Mouse (Mus musculus): Measurements from ENCODE around the gene Crabp1. TPM values are rescaled to one million over a fixed set of nuclear protein-coding genes. Genes with fewer than 3 reads are reported as not detected.

Gene Crabp1
- total RNA-seq (2017), result not detected in 2 replicates

DNA sequence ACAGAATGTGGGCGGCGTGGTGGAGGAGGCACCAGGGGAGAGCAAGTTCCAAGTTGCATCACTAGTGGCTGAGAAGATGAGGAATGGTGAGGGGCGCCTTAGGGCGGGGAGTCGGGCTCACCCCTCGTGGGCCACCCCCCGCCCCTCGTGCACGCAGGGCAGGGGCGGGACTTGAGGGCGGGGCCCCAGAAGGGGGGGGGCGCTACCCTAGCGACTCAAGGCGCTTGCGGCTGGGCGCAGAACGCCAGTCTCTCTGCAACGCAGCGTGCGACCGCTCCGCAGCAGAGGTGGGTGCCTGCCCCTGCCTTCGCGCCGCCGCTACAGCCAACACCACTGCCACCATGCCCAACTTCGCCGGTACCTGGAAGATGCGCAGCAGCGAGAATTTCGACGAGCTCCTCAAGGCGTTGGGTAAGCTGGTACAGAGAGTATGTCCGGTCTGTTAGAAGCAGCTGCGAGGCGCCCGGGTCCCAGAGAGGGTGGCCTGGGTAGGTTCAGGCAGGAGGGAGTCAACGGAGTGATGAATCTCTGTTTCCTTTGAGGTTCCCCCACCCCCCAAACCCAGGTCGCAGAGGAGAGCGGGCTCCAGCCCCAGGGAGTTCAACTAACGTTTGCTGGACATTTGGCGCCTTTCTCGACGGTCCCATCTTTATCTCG lies at the start of gene Crabp1:
Crabp1 (plus strand) TSS at position 188 of the 657 bp plus-strand sequence.
- 0 out of 2 replicates have a peak, but pooled peaks have one; percentile 42 for ATAC-seq (replicated peaks; ENCODE audit: low read depth, poor library complexity, severe bottlenecking)

DNA sequence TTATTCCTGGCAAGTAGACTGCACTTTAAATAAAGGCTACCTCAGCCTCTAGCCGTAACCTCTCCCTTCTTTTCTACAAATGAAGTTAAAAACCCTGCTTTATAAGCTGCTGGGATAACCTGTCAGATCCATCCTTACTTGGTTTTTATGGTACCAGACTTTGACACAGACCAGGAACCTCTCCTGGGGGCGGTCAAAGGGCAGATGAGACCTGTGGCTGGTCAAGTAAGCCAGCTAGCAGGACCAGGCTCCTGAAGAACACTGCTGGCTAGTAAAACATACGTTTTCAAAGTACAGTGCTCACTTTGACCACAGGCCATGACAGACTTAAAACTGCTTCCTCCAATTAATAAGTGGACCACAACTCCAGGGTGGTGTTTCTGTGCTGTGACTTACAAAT lies 48.8 kb upstream of the Crabp1 start:
- ATAC-seq (replicated peaks; ENCODE audit: low read depth, poor library complexity, severe bottlenecking), result no peak

GRCm38 (mm10) chr9:54717527-54717926 lies 47.0 kb upstream of the Crabp1 start:
- no peak for ATAC-seq (replicated peaks; ENCODE audit: low read depth, poor library complexity, severe bottlenecking)

DNA sequence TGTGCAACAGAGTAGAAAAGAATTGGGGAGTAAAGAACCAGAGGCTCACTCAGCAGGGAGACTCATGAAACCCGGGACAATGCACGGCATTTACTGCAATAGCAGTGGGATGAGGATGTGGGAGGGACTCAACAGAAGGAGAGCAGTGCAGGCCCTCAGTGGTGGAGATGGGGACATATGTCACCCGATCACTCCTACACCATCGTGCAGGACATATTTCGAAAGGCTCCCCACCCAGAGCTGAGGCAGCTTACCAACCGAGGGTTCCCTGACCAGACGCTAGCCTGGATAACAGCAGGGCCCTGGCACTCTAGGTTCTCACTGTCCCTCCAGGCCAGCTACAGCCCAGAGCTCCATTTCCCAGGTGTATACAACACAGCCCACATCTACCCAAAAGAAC lies 42.4 kb upstream of the Crabp1 start:
- ATAC-seq (replicated peaks; ENCODE audit: low read depth, poor library complexity, severe bottlenecking), result no peak

DNA sequence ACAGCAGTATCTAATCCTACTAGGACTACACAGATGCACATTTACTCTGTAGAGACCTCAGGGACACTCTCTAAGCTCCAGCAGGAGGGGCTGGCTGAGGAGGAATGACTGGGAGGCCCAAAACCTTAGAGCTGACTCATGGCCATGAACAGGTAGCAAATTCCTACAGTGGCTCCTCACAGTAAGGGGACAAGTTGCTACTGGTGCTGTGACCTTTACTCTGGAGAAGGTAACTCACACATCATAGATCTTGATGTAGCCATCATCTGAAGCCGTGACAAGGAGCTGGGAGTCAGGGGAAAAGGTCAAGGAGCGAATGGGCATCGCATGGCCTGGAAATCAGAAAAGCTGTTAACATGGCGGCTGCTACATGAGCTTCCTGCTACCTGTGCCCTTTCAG lies 42.0 kb upstream of the Crabp1 start:
- no peak for ATAC-seq (replicated peaks; ENCODE audit: low read depth, poor library complexity, severe bottlenecking)

DNA sequence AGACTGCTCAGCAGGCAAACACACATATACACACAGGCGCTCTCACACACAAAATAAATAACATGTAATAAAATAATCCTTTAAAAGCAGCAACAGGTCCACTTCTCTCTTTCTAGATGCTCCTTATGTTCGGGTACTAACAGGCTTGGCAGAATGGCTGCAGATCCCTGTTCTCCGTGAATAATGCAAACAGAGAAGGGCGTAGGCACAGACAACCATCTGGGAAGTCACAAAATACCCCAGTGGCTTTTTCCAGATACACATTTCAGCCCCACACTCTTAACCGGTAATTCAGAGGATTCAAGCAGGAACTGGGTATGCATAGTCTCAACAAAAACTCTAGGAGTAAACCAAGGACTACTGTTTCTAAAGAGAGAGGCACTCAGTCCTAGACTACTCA lies 38.2 kb upstream of the Crabp1 start:
- no peak for ATAC-seq (replicated peaks; ENCODE audit: low read depth, poor library complexity, severe bottlenecking)

DNA sequence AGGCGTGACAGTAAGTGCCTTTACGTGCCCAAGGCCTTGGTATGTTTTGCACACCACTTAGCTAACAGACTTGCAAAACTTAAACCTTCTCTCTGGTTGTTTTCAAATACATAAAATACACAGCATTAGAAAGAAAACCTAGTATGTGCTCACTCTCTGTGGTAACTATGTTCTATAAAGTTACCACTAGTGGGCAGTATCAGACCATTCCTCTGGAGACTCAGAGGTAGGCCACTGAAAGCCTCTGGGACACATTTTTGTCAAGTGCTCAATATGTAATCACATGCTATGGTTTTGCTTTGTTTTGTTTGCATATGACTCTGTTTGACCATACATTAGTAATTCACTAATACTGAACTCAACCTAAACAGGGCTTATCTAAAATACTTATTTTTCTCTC lies 32.4 kb upstream of the Crabp1 start:
- peak; percentile 43; the same call in 1 of the 2 replicates for ATAC-seq (replicated peaks; ENCODE audit: low read depth, poor library complexity, severe bottlenecking)

DNA sequence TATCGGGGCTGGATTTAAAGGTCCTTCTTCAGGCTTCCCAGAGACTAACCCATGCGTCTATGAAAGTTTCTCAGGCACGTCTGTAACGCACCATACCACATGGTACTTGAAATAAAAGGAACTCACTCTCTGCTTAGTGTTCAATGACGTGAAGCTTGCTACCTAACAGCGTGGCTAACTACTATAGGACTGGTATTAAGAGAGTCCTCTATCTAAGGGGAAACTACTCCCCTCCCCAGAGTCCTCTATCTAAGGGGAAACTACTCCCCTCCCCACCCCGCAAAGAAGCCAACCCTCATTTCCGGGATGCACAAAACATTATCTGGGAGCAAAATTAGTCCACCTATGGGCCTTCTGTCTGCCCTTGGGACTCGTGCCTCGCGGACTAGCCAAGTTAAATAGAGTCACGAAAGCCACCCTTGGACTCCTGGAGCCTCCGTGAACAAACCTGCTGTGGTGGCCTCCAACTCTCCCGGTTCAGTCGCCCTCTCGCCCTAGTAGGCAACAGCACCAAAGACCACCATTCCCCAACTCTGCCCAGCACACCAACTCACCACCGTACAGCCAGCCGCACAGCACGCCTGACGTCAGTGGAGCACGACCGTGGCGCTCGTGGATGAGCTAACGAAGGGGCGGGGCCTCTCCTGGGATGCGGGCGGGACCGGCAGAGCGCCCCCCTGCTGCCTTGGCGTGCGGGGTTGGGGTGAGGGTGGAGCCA lies 30.5 kb upstream of the Crabp1 start, which contains the start of gene Wdr61:
Wdr61 (minus strand) TSS at position 599 of the 718 bp plus-strand sequence.
- peak; percentile 94 for ATAC-seq (replicated peaks; ENCODE audit: low read depth, poor library complexity, severe bottlenecking)

GRCm38 (mm10) chr9:54734639-54735252 lies 29.8 kb upstream of the Crabp1 start:
- ATAC-seq (replicated peaks; ENCODE audit: low read depth, poor library complexity, severe bottlenecking), result no peak

- peak; percentile 62 for ATAC-seq (replicated peaks; ENCODE audit: low read depth, poor library complexity, severe bottlenecking)
Observed at GRCm38 (mm10) chr9:54736284-54736701, 28.3 kb upstream of the Crabp1 start.

- no peak for ATAC-seq (replicated peaks; ENCODE audit: low read depth, poor library complexity, severe bottlenecking)
Observed at GRCm38 (mm10) chr9:54738376-54738775, 26.2 kb upstream of the Crabp1 start.

DNA sequence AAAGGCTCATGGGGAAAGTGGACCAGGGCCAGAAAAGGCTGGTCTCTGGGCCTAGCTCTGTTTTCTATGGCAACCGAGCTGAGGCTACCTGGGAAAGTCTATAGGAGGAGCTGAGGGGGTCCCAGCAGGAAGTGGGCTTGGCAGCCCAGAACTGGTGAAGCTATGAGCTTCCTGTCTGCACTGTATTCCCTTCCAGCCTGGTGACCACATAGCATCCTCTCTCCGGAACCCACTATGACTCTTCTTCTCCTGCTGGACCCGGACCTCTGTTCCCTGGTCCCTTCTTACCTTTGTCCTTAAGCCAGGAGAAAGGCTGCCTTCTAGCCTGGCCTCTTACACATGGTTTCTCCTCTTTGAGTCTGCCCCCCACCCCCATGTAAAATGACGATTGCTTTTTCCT lies 20.7 kb upstream of the Crabp1 start:
- ATAC-seq (replicated peaks; ENCODE audit: low read depth, poor library complexity, severe bottlenecking), result peak; percentile 48

- no peak for ATAC-seq (replicated peaks; ENCODE audit: low read depth, poor library complexity, severe bottlenecking)
Observed at GRCm38 (mm10) chr9:54745740-54746370, 18.7 kb upstream of the Crabp1 start.

DNA sequence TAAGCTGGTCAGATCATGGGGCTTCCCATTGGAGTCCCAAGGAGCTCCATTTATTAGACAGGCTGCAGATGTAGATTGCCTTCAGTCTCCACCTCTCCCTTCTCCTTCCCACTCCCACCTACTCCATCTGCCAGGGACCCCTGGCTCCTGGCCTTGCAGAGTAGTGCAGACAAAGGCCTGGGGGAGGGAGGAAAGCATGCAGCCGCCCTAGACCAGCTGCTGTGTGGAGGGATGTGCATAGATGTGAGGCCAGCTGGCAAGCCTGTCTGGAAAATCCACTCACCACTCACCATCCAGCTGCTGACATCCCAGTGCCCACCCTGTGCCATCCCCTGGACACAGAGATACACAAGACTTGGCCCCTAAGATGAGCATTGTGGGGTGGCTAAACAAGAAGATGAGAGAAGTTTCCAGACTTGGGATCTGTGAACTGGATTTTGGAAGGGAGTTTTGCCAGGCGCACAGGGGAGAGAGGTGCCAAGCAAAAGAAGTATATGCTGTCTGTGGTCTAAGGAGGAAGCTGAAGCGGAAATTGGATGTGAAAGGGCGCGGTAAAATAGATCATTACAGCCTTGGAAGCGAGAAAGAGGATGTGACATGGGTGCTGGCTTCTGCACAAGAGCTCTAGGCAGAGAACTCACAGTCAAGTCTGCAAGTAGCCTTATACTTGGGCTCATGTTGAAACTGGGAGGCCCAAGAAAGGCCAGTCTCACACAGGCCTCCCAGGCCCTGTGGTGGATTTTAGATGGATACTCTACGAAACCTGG lies 14.2 kb upstream of the Crabp1 start:
- 0 out of 2 replicates have a peak, but pooled peaks have one; percentile 25 for ATAC-seq (replicated peaks; ENCODE audit: low read depth, poor library complexity, severe bottlenecking)

DNA sequence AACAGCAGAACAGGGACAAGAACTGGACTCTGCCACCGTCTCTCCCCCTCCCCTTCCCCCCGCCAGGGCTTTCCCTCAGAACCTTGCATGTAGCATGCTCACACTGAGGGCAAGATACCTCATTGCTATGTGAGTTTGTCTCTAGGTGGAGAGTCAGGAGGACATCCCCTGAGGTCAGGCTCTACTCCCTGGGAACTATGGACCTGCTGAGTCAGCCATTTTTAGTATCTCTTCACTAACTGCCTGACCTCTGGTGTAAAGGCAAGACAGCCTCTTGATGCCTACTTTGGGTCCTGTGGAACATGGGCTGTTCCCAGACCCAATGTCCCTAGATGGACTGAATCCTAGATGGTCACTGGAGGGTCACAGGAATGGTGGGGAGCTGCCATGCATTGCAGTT lies 12.9 kb upstream of the Crabp1 start:
- ATAC-seq (replicated peaks; ENCODE audit: low read depth, poor library complexity, severe bottlenecking), result no peak

DNA sequence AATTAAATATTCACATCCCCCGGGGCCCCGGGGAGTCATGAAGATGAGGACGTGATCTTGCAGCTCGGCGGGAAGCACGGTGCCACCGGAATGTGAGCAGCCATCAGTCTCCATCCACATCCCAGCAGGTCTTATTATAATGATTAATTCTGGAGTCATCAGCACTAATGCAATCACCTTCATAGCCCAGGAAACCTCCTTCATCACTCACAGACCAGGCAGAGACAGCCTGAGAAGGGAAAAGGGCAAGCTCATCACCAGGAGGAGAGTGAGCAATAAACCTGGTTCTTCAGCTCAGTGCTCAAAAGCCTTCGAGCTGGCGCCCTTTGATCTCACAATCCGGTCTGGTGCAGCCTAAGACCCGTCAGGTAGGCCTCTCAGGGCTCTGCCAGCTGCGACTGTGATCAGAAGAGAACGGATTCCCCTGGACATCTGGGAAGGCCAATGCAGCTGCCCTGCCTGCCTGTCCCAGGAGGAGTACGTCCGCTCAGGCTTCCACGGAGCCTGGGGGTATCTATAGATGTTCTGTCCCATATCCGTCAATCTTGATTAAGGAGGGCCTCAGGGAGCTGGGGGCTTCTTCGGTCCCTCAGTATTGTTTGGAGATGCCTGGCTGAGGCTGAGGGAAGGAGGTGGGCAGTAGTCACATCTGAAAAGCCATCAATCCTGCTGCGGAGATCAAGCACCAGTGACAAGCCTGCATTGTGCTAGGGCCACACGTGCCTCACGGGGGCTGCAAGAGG lies 12.2 kb upstream of the Crabp1 start:
- ATAC-seq (replicated peaks; ENCODE audit: low read depth, poor library complexity, severe bottlenecking), result no peak

DNA sequence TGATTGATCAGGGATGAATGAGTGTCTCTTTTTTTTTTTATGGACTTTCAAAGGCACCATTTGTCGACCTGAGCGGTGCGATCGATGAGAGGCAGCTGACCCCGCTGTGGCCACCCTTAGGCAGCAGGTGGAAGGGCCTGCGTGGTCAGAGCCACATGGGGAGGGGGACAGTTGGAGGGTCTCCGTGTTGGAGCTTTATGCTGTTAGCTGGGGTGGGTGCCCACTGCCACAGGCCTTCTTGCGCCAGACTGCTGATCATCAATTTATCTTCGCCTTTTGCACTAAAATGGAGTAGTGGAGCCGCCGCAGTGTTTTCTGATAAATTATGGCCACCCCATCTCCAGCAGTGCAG lies 11.6 kb upstream of the Crabp1 start:
- no peak for ATAC-seq (replicated peaks; ENCODE audit: low read depth, poor library complexity, severe bottlenecking)

DNA sequence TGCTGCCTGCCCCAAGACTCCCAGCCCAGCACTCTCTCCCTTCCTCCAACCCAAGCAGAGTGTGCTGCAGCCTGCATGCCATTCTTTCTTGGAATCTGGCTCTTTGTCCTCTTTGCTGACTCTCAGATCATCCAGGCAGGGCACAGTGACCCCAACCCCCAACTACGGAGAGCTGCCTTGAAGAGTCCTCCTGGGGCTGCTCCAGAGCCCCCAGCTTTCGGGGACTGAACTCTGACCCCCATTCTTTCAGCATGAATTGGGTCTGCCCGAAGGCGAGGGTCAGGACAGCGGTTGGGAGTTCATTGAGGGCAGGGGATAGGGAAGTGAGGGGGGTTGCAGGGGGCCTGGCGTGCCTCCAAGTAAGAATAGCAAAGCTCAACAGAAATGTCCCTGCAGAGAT lies 5.0 kb upstream of the Crabp1 start:
- no peak for ATAC-seq (replicated peaks; ENCODE audit: low read depth, poor library complexity, severe bottlenecking)

GRCm38 (mm10) chr9:54764091-54764490 lies 457 bp upstream of the Crabp1 start:
- no peak for ATAC-seq (replicated peaks; ENCODE audit: low read depth, poor library complexity, severe bottlenecking)
